Mouse (Mus musculus) intestine, embryonic 15.5 days (tissue): ENCODE data around the gene Rnf24. TPM values are rescaled to one million over a fixed set of nuclear protein-coding genes. Genes with fewer than 3 reads are reported as not detected.

ENCODE experiments used
- ATAC-seq: fragments of 200-750 bp; cut with Nextera tagmentation; 2 replicates; pipeline ENCODE4 v1.8.0; 2017; ENCODE audit warnings: moderate TSS enrichment, moderate library complexity
- H3K27ac ChIP-seq: fragments of 300-500 bp; sonication (generic); 2 replicates; pipeline ENCODE4 v1.5.1; 2015; ENCODE audit warnings: mild to moderate bottlenecking, inconsistent platforms
- H3K27me3 ChIP-seq: fragments of 300-500 bp; sonication (generic); replicated peaks from 2 replicates; pipeline ENCODE4 v1.6.1; 2015; ENCODE audit warnings: inconsistent platforms
- H3K36me3 ChIP-seq: fragments of 300-500 bp; sonication (generic); 2 replicates; pipeline ENCODE4 v1.6.1; 2015; ENCODE audit warnings: inconsistent platforms
- H3K4me1 ChIP-seq: fragments of 300-500 bp; sonication (generic); replicated peaks from 2 replicates; pipeline ENCODE4 v1.6.1; 2015; ENCODE audit warnings: inconsistent platforms
- H3K4me2 ChIP-seq: fragments of 300-500 bp; sonication (generic); replicated peaks from 2 replicates; pipeline ENCODE4 v1.6.1; 2015; ENCODE audit warnings: mild to moderate bottlenecking, inconsistent platforms
- H3K4me3 ChIP-seq: fragments of 300-500 bp; sonication (generic); replicated peaks from 2 replicates; pipeline ENCODE4 v1.5.1; 2015; ENCODE audit warnings: inconsistent platforms
- H3K9ac ChIP-seq: fragments of 300-500 bp; sonication (generic); 2 replicates; pipeline ENCODE4 v1.6.1; 2015; ENCODE audit warnings: inconsistent platforms
- H3K9me3 ChIP-seq: fragments of 300-500 bp; sonication (generic); 2 replicates; pipeline ENCODE4 v1.6.1; 2016; ENCODE audit warnings: inconsistent platforms
- WGBS: fragments of 180-500 bp; shearing (Covaris S2); methylation state at CpG from one replicate; pipeline ENCODE4 v1.1.7; 2015; 5-methylcytosine and 5-hydroxymethylcytosine counted together
- polyA plus RNA-seq: library from polyadenylated mRNA; unstranded; fragments of >200 nt; fragmentation: Nextera tagmentation; extraction: Ambion mirVana; gene quantifications from 2 replicates; pipeline ENCODE4 v1.2.1, GENCODE M21; 2015

Gene Rnf24
- 2.1 and 2.2 TPM in 2 replicates for polyA plus RNA-seq

GRCm38 (mm10) chr2:131352747-131353563 lies at the start of gene Rnf24:
Gene Rnf24 (minus strand): TSS chr2:131352892.
- peak within 1 kb of the TSS; percentile 88 for H3K4me2 ChIP-seq
- no peaks in the 10 kb centered on the region for H3K27me3 ChIP-seq
- no peaks in the 10 kb centered on the region for H3K9me3 ChIP-seq
- 1% methylated on average over 52 of the region's 54 CpGs for WGBS
- ATAC-seq = peak; percentile 97
- peaks cover 8% of the 10 kb centered on the region; the same call in 1 of the 2 replicates for H3K4me1 ChIP-seq
- no peaks in the 10 kb centered on the region for H3K36me3 ChIP-seq
- peak within 1 kb of the TSS; percentile 84 for H3K27ac ChIP-seq
- peak within 1 kb of the TSS; percentile 98 for H3K4me3 ChIP-seq
- peak within 1 kb of the TSS; percentile 91 for H3K9ac ChIP-seq

DNA sequence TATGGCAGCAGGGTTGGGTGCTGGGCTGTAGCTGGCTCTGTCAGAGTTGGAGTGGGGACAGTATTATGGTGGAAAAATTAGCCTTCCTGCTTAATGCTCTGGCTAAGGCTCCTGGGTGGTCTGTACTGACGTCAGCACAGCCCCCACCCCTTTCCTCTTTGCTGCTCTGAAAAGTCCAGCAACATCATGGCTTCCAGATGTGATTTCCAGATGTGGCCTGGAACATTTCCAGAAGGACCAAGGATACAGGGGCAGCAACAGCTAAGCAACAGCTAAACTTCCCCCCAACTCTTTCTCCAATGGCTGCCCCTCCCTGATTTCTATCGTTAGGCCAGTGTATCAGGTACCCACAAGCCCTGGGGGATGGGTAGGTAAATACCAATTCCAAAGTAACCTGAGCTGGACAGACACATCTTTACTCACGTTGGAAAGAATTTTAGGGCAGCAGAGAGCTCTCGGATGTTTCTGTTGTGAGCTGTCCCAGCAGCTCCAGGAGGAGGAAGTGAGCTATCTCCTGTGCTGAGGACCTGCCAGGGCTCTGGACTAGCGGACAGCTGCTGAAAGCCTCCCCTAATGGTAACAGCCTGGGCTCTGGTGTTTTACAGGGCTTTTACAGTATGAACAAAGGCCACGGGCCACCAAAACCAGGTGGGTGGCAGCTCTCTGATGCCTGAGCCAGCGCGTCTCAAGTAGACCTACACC lies 49.3 kb upstream of the Rnf24 start:
- Histone ChIP-seq H3K27me3 (no peaks in the 10 kb centered on the region), H3K4me1 (peaks cover 3% of the 10 kb centered on the region), H3K9me3 (no peaks in the 10 kb centered on the region), H3K36me3 (no peaks in the 10 kb centered on the region), H3K9ac (no peak overlapping the region), H3K4me2 (no peak overlapping the region), H3K27ac (peak overlapping the region; percentile 59), H3K4me3 (no peak overlapping the region)
- peak; percentile 66 for ATAC-seq
- 37% methylated on average over 8 of the region's 8 CpGs for WGBS

DNA sequence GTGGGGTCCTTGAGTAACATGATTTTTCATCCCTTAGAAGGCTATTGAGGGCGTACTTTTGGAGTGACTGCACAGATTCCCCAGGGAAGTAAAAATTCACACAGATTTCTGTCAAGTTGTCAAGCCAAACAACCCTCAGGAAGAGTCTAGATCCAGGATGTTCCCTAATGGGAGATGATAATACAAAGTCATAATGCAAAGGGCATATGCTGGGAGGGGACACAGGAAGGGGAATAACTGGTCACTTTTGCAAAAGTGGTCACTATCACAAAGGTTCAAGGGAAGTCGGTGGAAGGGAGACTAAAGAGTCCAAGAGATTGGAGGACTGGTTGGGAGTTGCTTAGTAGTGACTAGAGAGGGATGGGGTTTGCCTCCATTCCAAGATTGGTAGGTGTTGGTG lies 48.2 kb upstream of the Rnf24 start:
- H3K4me3 ChIP-seq = no peak overlapping the region
- no peaks in the 10 kb centered on the region for H3K9me3 ChIP-seq
- no peak overlapping the region for H3K4me2 ChIP-seq
- H3K27ac ChIP-seq = no peak overlapping the region
- no peak for ATAC-seq
- 91% methylated on average over 2 of the region's 2 CpGs for WGBS
- H3K27me3 ChIP-seq = no peaks in the 10 kb centered on the region
- no peaks in the 10 kb centered on the region for H3K36me3 ChIP-seq
- no peak overlapping the region for H3K9ac ChIP-seq
- H3K4me1 ChIP-seq = peaks cover 3% of the 10 kb centered on the region

DNA sequence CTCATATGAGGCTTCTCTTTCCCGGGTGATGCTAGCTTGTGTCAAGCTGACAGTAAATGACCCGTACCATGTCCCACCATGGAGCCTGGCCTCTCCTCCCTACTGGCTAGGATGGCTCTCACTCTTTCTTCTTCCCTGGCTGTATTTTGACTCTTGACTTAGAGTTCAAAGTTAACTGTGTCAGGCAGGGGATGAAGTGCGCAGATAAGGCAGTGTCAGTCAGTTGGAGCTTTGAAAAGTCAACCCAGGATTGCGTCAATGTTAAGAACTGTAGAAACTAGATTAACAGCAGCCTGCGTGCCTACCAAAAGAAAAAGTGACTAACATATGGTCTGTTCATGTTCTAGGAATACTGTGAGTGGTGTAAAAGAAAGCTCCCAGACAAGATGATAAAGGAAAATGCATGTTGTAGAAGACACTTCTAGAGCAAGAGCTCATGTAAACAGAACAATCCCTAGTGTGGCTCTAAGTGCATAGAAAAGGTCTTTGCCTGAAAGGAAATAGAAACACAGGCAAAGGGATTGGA lies 44.7 kb upstream of the Rnf24 start:
- no peak for ATAC-seq
- no peak overlapping the region for H3K27ac ChIP-seq
- H3K9ac ChIP-seq = no peak overlapping the region
- no peak overlapping the region for H3K4me3 ChIP-seq
- H3K9me3 ChIP-seq = no peaks in the 10 kb centered on the region
- no peak overlapping the region for H3K4me2 ChIP-seq
- WGBS = 91% methylated on average over 5 of the region's 5 CpGs
- no peaks in the 10 kb centered on the region for H3K36me3 ChIP-seq
- H3K4me1 ChIP-seq = peaks cover 3% of the 10 kb centered on the region; the same call in 1 of the 2 replicates
- H3K27me3 ChIP-seq = no peaks in the 10 kb centered on the region

GRCm38 (mm10) chr2:131386350-131386962 lies 33.8 kb upstream of the Rnf24 start:
- 78% methylated on average over 10 of the region's 10 CpGs for WGBS
- H3K4me1 ChIP-seq = no peaks in the 10 kb centered on the region
- no peaks in the 10 kb centered on the region for H3K27me3 ChIP-seq
- no peak overlapping the region for H3K9ac ChIP-seq
- no peaks in the 10 kb centered on the region for H3K9me3 ChIP-seq
- no peaks in the 10 kb centered on the region for H3K36me3 ChIP-seq
- no peak overlapping the region for H3K4me3 ChIP-seq
- no peak overlapping the region for H3K27ac ChIP-seq
- no peak for ATAC-seq
- no peak overlapping the region for H3K4me2 ChIP-seq

- Histone ChIP-seq H3K36me3 (no peaks in the 10 kb centered on the region), H3K4me1 (no peaks in the 10 kb centered on the region), H3K27me3 (no peaks in the 10 kb centered on the region), H3K9me3 (no peaks in the 10 kb centered on the region), H3K9ac (no peak overlapping the region), H3K27ac (no peak overlapping the region), H3K4me3 (no peak overlapping the region), H3K4me2 (no peak overlapping the region)
- 81% methylated on average over 4 of the region's 4 CpGs for WGBS
- ATAC-seq = no peak
These were observed 32.5 kb upstream of the Rnf24 start for GRCm38 (mm10) chr2:131385176-131385575.

- no peak for ATAC-seq
- Histone ChIP-seq H3K9ac (no peak overlapping the region), H3K27ac (no peak overlapping the region), H3K4me3 (no peak overlapping the region), H3K9me3 (no peaks in the 10 kb centered on the region), H3K36me3 (no peaks in the 10 kb centered on the region), H3K27me3 (no peaks in the 10 kb centered on the region), H3K4me2 (no peak overlapping the region), H3K4me1 (no peaks in the 10 kb centered on the region)
- 62% methylated on average over 3 of the region's 3 CpGs for WGBS
These were observed 26.8 kb upstream of the Rnf24 start for GRCm38 (mm10) chr2:131379541-131379940.

GRCm38 (mm10) chr2:131378872-131379271 lies 26.2 kb upstream of the Rnf24 start:
- no peaks in the 10 kb centered on the region for H3K36me3 ChIP-seq
- WGBS = 91% methylated on average over 5 of the region's 5 CpGs
- H3K9me3 ChIP-seq = no peaks in the 10 kb centered on the region
- no peak overlapping the region for H3K9ac ChIP-seq
- no peak overlapping the region for H3K4me3 ChIP-seq
- H3K27ac ChIP-seq = no peak overlapping the region
- H3K27me3 ChIP-seq = no peaks in the 10 kb centered on the region
- H3K4me2 ChIP-seq = no peak overlapping the region
- H3K4me1 ChIP-seq = no peaks in the 10 kb centered on the region
- ATAC-seq = no peak

GRCm38 (mm10) chr2:131377055-131377454 lies 24.4 kb upstream of the Rnf24 start:
- no peak overlapping the region for H3K4me2 ChIP-seq
- H3K9me3 ChIP-seq = no peaks in the 10 kb centered on the region
- WGBS = 62% methylated on average over 6 of the region's 6 CpGs
- no peaks in the 10 kb centered on the region for H3K4me1 ChIP-seq
- no peaks in the 10 kb centered on the region for H3K36me3 ChIP-seq
- H3K27me3 ChIP-seq = no peaks in the 10 kb centered on the region
- H3K4me3 ChIP-seq = no peak overlapping the region
- ATAC-seq = no peak
- H3K27ac ChIP-seq = no peak overlapping the region
- H3K9ac ChIP-seq = no peak overlapping the region

DNA sequence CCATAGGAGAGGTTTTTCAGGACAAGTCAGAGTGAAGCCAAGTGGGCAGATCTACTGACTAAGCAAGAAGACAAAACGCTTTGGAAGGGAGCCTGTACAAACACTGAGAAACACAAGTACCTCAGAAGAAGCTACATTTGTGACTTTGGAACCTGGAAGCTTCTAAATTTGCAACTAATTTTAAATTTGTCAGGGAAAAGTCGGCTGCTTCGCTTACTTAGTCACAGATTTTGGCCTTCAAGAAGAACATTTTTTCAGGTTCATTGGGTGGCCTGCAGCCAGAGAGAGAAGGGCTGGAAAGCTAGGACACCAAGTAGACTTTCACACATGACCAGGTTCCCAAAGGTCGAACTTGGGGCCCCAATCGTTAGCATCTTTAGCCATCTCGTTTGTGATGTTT lies 21.0 kb upstream of the Rnf24 start:
- H3K27ac ChIP-seq = no peak overlapping the region
- no peak overlapping the region for H3K4me3 ChIP-seq
- no peak overlapping the region for H3K9ac ChIP-seq
- 87% methylated on average over 6 of the region's 6 CpGs for WGBS
- no peaks in the 10 kb centered on the region for H3K27me3 ChIP-seq
- no peaks in the 10 kb centered on the region for H3K36me3 ChIP-seq
- no peaks in the 10 kb centered on the region for H3K4me1 ChIP-seq
- no peak overlapping the region for H3K4me2 ChIP-seq
- ATAC-seq = no peak
- no peaks in the 10 kb centered on the region for H3K9me3 ChIP-seq

GRCm38 (mm10) chr2:131372276-131372877 lies 19.7 kb upstream of the Rnf24 start:
- Histone ChIP-seq H3K27me3 (no peaks in the 10 kb centered on the region), H3K4me3 (no peak overlapping the region), H3K27ac (no peak overlapping the region), H3K36me3 (no peaks in the 10 kb centered on the region), H3K4me1 (no peaks in the 10 kb centered on the region), H3K4me2 (no peak overlapping the region), H3K9me3 (no peaks in the 10 kb centered on the region), H3K9ac (no peak overlapping the region)
- WGBS = 77% methylated on average over 7 of the region's 7 CpGs
- ATAC-seq = no peak

DNA sequence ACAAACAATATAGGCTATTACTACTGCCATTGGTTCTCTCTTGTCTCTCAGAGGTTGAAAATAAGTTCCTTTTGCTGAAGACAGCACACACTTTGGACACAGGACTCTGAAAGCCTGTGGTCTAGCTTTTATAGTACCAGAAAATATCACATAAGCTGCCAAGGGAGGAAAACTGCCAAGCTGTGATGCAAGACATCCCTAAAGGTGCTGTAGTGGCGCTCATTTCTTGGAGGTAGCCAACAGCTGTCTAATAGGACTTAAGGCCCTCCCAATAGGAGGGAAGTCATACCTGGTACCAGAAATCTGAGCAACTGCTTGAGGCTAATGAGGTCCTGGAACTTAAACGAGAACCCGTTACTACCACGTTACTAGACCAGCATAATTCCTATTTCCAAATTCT lies 19.1 kb upstream of the Rnf24 start:
- 94% methylated on average over 4 of the region's 4 CpGs for WGBS
- ATAC-seq = no peak
- H3K27ac ChIP-seq = no peak overlapping the region

More for the DNA sequence above, 19.1 kb upstream of the Rnf24 start:
- Histone ChIP-seq H3K27me3 (no peaks in the 10 kb centered on the region), H3K4me2 (no peak overlapping the region), H3K4me1 (no peaks in the 10 kb centered on the region), H3K4me3 (no peak overlapping the region), H3K36me3 (no peaks in the 10 kb centered on the region), H3K9me3 (no peaks in the 10 kb centered on the region), H3K9ac (no peak overlapping the region)
